Mouse (Mus musculus) heart, adult 18-20 months (tissue): ENCODE measurements around the gene Smoc1. TPM values are rescaled to one million over a fixed set of nuclear protein-coding genes. Genes with fewer than 3 reads are reported as not detected.

Source experiments
- DNase-seq, 2 experiments: peaks; one replicate each; pipeline ENCODE4 v3.0.0; 2021 to 2022; ENCODE audit warnings: mixed read lengths in 1 of 2
- long read RNA-seq, 2 experiments: library from polyadenylated mRNA; stranded (forward); transcript quantifications; one replicate each; pipeline ENCODE4 v2.0.0; 2021
- total RNA-seq, 2 experiments: library from RNA; stranded (reverse); gene quantifications; 2 replicates each; pipeline ENCODE4 v1.2.3; 2021

Smoc1 gene
- 1 to 10 TPM; 5.4 to 8.4 TPM for total RNA-seq
- long read RNA-seq, experiment 1, partial matches to known transcripts = 0 of 1 reads
- long read RNA-seq, experiment 1, other reads (novel, unspliced or antisense) = 0 of 1 reads
- long read RNA-seq, experiment 2, partial matches to known transcripts = 3 of 3 reads
- long read RNA-seq, experiment 2, other reads (novel, unspliced or antisense) = 0 of 3 reads

- DNase-seq = peak; percentile 57 to 69
These were observed at the start of gene Smoc1 for GRCm38 (mm10) chr12:81026277-81026994. TSS of gene Smoc1 (plus strand) at chr12:81026808.

DNA sequence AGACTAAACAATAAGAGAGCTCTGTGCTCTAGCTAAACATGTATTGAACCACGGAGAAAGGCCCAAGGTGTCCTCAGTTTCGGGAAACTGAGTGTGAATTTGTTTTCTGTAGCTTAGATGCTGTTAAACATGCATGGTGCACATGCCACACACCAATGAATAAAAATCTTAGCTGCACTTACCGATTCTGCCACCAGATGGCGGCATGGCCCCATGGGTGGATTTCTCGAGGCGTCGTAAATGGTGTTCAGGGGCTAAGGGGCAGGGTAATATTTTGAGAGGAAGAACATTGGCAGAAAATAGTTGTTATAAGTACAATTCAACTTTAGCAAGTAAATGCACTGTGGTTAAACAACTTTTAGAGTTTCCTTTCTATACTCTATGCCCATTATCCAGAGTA is 44.3 kb upstream of the Smoc1 start:
- peak; percentile 37 to 91 for DNase-seq

DNA sequence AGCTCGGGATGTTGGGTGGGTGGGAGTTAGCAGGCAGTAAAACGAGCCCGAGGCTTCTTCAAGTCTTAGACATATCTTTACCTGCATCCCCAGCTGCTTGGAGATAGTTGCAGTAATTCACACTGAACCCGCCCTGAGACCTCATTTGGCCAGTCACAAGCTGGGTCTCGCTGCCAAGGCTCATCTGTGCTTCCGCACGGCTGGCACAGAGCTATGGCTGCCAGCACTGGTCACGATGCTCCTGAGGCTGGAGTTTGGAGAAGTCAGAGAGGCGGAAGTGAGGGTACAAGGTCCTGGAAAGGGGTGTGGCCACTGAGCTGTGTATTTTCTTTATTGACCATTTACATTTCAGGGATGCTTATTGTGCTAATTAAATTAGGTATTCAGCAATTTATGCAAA is 42.9 kb upstream of the Smoc1 start:
- no peak for DNase-seq

DNA sequence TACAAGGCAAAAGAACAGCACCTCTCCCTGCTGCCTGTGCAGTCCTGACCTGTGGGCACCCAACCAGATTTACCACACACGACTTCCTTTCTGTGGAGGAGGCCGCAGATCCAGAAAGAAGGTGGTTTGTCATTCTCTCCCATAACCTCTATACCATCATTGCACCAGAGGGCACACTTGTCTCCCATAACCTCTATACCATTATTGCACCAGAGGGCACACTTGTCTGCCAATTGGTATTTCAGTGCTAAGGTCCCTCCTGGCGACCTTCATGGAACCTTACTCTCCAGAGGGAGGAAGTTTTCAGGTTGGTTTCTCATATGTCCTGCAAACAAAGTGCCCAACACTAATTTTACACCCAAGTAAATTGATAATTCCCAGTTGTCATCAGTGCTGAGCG is 40.0 kb upstream of the Smoc1 start:
- no peak for DNase-seq

DNA sequence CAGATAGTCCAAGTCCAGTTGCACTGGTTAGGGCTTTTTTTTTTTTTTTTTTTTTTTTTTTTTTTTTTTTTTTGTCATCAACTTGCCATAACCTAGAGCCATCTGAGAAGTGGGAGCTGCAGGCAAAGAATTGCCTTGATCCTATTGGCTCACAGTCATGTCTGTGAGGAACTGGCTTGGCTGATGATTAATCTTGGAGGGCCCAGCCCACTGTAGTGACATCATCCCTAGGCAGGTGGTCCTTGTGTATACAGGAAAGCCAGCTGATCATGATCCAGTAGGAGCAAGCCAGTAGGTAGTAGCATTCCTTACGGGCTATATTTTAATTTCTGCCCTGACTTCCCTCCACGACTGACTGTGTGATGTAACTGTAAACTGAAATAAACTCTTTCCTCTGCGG is 38.3 kb upstream of the Smoc1 start:
- no peak for DNase-seq

- DNase-seq = no peak
These were observed 35.6 kb upstream of the Smoc1 start for GRCm38 (mm10) chr12:80990901-80991445.

DNA sequence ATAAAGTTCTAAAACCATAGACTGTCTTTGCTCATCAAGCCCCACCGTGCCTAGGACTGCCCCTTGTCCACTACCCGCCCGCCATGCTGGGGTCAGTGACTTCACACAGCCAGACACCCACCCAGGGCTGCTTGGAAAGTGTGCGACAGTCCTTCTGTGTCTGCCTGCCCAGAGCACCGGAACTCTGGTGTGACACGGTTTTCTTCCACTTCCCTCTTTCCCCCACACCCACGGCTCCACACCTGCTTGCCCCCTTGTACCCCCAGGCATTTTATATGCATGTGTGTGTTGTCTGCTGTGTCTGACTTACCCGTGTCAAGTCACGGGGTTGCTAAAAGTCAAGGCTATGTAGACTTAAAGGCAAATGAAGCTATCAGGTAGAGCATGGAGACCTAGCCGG is 34.8 kb upstream of the Smoc1 start:
- no peak for DNase-seq

DNA sequence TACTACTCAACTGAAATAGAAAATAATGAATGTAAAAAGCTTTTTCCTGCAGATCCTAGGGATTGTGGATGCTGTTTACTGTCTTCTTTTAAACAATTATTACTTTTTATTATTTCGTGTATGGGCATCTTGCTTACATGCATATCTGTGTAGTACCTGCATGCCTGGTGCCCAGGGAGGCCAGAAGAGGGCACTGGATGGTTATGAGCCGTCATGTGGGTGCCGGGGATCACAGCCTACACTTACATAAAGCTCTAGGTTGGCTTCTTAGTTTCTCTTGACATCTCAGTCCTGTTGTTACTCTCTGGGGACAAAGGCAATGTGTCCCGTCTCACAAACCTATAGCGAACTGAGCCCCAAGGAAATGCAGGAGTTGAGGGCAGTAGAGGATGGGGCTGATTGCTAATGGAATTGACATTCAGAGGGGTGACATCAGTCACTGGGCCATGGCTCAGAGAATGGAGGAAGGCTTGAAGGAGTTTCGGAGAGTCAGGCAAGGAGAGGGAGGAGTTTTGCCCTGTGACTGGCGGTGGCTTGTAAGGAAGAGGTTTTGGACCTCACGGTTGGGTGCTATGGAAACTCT is 34.0 kb upstream of the Smoc1 start:
- DNase-seq = no peak

DNA sequence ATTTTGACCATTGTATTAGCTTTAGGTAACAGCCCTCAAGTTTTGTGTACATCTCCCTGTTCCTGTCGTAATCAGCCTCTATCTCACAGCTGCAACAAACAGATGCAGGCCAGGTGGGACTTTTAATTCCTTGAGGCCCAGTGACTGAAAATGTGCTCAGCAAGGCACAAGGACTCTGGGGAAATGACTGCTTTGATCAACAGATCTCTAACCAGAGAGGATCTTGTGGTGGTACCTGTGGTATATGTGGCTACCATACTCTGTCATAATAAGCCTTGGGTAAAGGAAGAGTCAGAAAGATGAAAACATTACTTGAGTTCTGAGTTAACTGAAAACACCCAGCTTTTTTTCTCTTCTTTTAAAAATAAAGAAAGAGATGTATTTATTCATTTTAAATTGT is 32.8 kb upstream of the Smoc1 start:
- no peak for DNase-seq

DNA sequence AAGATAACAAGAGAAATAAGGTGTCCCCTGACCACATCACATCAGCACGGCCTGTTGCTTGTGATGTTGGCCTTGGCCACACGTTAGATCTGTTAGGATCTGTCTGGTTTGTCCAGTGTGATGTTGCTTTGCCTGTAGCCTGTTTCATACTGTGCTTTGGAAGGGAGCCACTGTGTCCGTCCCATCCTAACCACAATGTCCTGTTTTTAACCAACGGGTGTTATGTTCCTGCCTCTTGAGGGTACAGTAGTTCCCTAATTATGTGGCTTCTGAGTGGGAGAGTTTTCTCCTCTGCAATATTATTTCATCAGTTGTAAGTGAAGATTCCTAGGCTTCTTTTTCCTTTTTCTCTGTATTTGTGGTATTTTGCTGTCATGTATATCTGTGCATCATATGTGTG is 31.3 kb upstream of the Smoc1 start:
- no peak for DNase-seq

DNA sequence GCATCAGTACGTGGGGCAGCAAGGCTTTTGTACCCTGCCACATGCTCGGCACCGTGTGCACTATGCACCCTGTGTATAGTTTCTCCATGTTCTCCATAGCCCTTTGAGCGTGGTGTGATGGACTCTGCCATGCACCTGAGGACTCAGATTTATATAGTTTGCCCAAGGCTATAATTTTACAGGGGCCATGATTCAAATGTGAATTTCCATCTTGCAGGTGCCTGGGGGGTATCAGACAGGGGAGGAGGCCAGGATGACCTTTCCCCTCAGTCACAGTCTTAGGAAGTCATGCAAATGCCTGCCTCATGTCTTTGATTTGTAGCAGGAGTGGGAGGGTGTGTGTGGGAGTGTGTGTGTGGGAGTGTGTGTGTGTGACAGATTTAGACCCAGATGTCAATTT is 29.0 kb upstream of the Smoc1 start:
- DNase-seq = no peak

DNA sequence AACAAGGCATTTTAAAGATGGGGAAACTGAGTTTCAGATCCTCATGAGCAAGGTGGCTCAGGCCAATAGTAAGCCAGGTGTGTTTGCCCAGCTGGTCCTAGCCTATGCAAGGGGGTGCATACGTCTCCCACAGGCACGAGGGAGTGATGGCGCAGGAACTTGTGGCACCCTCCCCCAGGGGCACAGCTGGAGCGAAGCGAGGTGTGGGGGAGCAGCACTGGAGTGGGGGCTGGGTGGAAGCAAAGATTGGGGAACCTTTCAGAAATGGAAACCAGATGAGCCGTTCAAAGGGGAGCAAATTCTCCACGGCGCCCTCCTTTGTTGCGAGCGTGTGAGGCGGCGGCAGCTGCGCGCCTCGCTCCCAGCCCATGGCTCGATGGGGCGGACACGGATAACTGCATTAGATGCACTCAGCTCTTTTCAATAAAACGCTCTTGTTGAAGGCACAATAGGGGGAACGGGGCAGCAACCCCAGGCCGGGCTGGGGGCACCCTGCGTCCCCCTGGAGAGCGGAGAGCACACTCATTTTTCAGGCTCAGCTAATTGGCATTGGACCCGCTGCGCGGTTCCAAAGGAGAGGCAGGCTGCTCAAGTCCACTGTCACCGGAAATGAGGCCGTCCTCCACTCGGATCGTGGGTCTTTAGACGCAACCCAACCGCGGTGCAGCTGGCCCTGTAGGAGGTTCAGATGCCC is 27.9 kb upstream of the Smoc1 start:
- DNase-seq = no peak

DNA sequence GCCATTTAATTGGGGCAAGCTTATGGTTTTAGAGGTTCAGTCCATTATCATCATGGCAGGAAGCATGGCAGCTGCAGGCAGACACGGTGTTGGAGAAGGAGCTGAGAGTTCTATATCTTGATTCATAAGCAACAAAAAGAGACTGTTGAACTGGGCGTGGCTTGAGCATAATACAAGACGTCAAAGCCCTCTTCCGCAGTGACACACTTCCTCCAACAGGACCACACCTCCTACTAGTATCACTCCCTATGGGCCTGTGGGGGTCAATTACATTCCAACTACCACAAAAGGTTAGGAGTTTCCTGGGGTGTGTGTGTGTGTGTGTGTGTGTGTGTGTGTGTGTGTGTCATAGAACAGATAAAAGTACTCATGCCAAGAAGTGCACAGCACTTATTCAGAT is 25.7 kb upstream of the Smoc1 start:
- DNase-seq = no peak

DNA sequence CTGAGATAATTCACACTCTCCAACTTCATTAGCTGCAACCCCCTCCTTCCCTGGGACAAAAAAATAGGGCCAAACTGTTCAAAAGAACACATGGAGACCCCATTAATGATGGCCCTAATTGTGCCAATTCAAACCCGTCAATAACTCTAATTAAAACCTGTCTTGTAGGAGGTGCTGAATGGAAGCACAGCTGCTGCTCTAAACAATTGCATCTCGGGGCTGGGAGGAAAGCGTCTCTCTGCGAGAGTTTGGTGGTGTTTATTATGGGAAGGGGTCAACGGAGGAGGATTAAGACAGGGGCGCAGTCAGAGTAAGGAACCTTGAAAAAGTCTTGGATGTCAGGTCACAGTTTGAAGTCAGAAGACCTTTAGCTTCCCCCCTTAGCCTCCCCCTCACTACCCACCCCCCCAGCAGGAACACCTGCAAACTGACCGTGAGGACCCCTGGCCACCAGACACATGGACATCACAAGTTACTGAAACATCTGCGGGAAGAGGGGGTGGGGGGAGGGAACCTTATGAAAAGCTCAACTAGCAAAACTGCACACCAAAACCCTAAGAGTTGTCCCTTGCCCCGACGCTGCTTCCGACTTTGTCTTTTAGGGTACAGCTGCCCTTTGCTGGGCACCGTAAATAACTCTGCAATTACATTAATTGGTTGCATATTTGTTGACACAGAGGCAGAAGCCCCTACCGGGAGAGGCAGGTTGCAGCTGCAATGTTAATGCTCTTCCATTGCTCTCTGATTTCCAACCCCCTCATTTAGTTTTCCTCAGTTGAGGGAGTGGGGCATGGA is 23.6 kb upstream of the Smoc1 start:
- no peak for DNase-seq

DNA sequence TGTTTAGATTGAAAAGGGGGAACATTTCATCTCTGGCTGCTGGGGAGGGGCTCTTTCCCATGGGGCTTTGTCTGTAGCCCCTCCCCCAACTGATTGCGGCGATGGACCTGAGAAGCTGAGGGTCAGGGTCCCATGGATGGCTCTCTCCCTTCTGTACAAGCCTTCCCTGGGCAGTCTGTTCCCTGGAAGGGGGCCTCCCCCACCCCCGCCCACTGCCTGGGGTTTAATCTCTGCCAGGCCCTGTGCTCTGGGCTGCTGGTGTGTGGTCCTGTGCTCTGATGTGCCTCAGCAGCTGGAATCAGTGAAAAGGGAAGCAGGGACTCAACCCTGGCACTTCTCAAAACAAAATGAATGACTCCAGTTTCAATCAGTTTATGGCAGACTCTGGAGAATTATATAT is 16.8 kb upstream of the Smoc1 start:
- DNase-seq = no peak

GRCm38 (mm10) chr12:81011994-81012393 is 14.6 kb upstream of the Smoc1 start:
- no peak for DNase-seq

GRCm38 (mm10) chr12:81013496-81013895 is 13.1 kb upstream of the Smoc1 start:
- DNase-seq = no peak

- no peak for DNase-seq
These were observed 9.0 kb upstream of the Smoc1 start for GRCm38 (mm10) chr12:81017624-81018023.

GRCm38 (mm10) chr12:81018516-81019279 is 7.9 kb upstream of the Smoc1 start:
- DNase-seq = no peak

- DNase-seq = no peak
These were observed 7.2 kb upstream of the Smoc1 start for GRCm38 (mm10) chr12:81019280-81019935.

DNA sequence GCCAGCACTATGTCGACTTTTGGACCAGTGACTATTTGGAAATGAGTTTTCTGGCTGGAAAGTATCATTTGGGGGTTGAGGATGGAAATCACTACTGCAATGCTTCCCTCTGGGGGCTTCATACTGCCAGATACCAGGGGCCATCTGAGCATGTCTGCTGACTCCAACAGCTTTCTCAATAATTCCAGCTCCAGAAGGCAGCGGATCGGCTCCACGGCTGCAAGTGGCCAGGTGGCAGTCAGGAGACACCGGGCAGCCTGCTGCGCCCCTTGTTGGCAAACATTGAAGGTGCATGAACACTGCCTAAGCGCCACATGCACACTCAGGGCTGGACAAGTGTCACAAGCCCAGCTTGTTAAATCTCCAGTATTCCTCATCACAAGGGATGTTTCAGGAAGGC is 2.2 kb upstream of the Smoc1 start:
- peak in 1 of 2 experiments; percentile 35 for DNase-seq
